Mouse (Mus musculus): ENCODE measurements around the gene Fam163a.

DNA sequence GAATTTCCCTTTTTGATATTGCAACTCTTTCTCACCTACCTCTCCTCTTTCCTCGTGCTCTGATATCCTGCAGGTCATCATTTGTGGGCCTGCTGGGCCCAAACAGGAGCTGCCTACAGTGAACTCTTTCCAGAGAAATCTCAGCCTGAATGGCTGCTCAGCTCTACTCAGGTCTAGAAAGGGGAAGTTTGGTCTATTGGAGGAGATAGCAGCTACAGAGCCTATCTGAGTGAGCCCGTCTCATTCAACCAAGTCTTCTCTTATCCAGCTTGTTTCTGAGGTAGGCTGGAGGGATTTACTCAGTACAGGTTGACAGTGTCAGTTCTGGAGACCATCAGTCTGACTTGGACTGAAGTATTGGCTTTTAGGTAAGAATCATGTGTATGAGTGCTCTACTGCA is 101.1 kb downstream of the Fam163a start:
- TF ChIP-seq EP300 (IDR thresholded peaks at IDR 0.05): no peak
- TF ChIP-seq CTCF (IDR thresholded peaks at IDR 0.05): no peak
